Mouse (Mus musculus): ENCODE results near the gene Tmem8b. TPM values are rescaled to one million over a fixed set of nuclear protein-coding genes. Genes with fewer than 3 reads are reported as not detected.

Gene Tmem8b
- polyA plus RNA-seq, 1 experiment from 2014 or later: 2.0 TPM

GRCm38 (mm10) chr4:43726995-43727394 is 58.2 kb downstream of the Tmem8b start, which contains the start of gene Hrct1:
Hrct1 (plus strand) TSS chr4:43727188.
- no peak within 1 kb of the TSS for H3K4me3 ChIP-seq (ENCODE audit: low read depth, low read length)
- H3K27ac ChIP-seq (replicated peaks): peak within 1 kb of the TSS; percentile 98
- H3K9me3 ChIP-seq (ENCODE audit: control insufficient read depth, low read length): no peaks in the 10 kb centered on the region
- H3K36me3 ChIP-seq (ENCODE audit: control insufficient read depth, insufficient read depth, low read length): no peaks in the 10 kb centered on the region
- no peak for TF ChIP-seq EP300 (optimal IDR thresholded peaks at IDR 0.05)
- TF ChIP-seq CTCF (IDR thresholded peaks at IDR 0.05; ENCODE audit: low read depth): no peak
- WGBS: 20% methylated on average over 3 of the region's 3 CpGs
- DNase-seq (ENCODE audit: low spot score) (peak; percentile 87), ATAC-seq (ENCODE audit: low FRiP score, low TSS enrichment) (peak; percentile 88)
- H3K27me3 ChIP-seq (ENCODE audit: control insufficient read depth, insufficient read depth, low read length): no peaks in the 10 kb centered on the region
- H3K4me2 ChIP-seq (replicated peaks; ENCODE audit: low read depth): peak within 1 kb of the TSS; percentile 23; the same call in 1 of the 2 replicates
- H3K9ac ChIP-seq (ENCODE audit: low read length): peak within 1 kb of the TSS; percentile 48
- H3K4me1 ChIP-seq (replicated peaks; ENCODE audit: control insufficient read depth, insufficient read depth): peaks cover 20% of the 10 kb centered on the region

- no peak for TF ChIP-seq EP300 (optimal IDR thresholded peaks at IDR 0.05)
- no peak for TF ChIP-seq CTCF (IDR thresholded peaks at IDR 0.05; ENCODE audit: low read depth)
- no peaks in the 10 kb centered on the region for H3K27me3 ChIP-seq (ENCODE audit: control insufficient read depth, insufficient read depth, low read length)
- H3K9me3 ChIP-seq (ENCODE audit: control insufficient read depth, low read length): no peaks in the 10 kb centered on the region
- WGBS: 50% methylated on average over 7 of the region's 7 CpGs
- H3K4me1 ChIP-seq (replicated peaks; ENCODE audit: control insufficient read depth, insufficient read depth): peaks cover 20% of the 10 kb centered on the region
- no peaks in the 10 kb centered on the region for H3K36me3 ChIP-seq (ENCODE audit: control insufficient read depth, insufficient read depth, low read length)
- H3K4me3 ChIP-seq (ENCODE audit: low read depth, low read length): no peak overlapping the region
- no peak overlapping the region; the same call in 1 of the 2 replicates for H3K4me2 ChIP-seq (replicated peaks; ENCODE audit: low read depth)
- DNase-seq (ENCODE audit: low spot score): no peak
- peak overlapping the region; percentile 48 for H3K9ac ChIP-seq (ENCODE audit: low read length)
- H3K27ac ChIP-seq (replicated peaks): peak overlapping the region; percentile 98
- peak; percentile 30; the same call in 1 of the 2 replicates for ATAC-seq (ENCODE audit: low FRiP score, low TSS enrichment)
Measured at GRCm38 (mm10) chr4:43727718-43728575, 59.2 kb downstream of the Tmem8b start.

DNA sequence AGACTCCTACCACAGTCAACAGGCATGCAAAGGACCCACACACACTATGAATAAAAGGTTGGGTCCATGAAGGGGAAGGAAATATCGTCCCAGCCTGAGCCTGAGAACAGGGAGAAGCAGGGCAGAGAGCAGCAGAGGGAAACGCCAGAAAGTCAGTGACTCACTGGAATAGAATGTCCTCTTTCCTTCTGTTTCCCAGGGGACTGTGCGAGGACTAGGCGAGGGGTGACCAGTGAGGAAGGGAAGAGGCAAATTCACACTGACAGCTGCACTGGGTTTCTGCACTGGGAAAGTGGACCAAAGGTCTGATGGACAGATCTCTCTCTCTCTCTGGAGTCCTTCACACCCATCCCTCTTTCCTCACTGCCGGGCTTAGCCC is 59.8 kb downstream of the Tmem8b start:
- H3K9ac ChIP-seq (ENCODE audit: low read length): peak overlapping the region; percentile 48; the same call in 1 of the 2 replicates
- peak overlapping the region; percentile 98 for H3K27ac ChIP-seq (replicated peaks)
- no peaks in the 10 kb centered on the region for H3K27me3 ChIP-seq (ENCODE audit: control insufficient read depth, insufficient read depth, low read length)
- 0% methylated on average over 5 of the region's 5 CpGs for WGBS
- H3K9me3 ChIP-seq (ENCODE audit: control insufficient read depth, low read length): no peaks in the 10 kb centered on the region
- H3K36me3 ChIP-seq (ENCODE audit: control insufficient read depth, insufficient read depth, low read length): no peaks in the 10 kb centered on the region
- no peak overlapping the region for H3K4me3 ChIP-seq (ENCODE audit: low read depth, low read length)
- H3K4me2 ChIP-seq (replicated peaks; ENCODE audit: low read depth): no peak overlapping the region; the same call in 1 of the 2 replicates
- ATAC-seq (ENCODE audit: low FRiP score, low TSS enrichment): peak; percentile 90
- H3K4me1 ChIP-seq (replicated peaks; ENCODE audit: control insufficient read depth, insufficient read depth): peaks cover 20% of the 10 kb centered on the region
- DNase-seq (ENCODE audit: low spot score): peak; percentile 72
- no peak for TF ChIP-seq EP300 (optimal IDR thresholded peaks at IDR 0.05)
- no peak for TF ChIP-seq CTCF (IDR thresholded peaks at IDR 0.05; ENCODE audit: low read depth)

DNA sequence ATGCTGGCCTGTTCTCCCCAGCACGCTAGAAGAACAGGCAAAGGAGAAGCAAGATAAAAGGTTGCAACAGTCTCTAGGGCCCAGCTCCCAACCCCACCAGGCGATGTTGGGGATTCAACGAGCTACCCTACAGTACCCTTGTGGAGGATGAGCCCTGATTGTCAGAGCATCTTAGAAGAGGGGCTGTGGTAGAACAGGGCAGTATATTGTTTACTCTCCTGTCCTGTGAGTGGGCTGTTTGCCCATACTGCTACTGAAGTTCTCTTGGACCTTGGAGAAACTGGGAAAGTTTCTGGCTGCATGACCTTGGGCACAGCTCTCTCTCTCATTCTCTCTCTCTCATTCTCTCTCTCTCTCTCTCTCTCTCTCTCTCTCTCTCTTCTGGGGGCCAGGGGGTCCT is 60.4 kb downstream of the Tmem8b start:
- WGBS: 45% methylated on average over 3 of the region's 3 CpGs
- H3K36me3 ChIP-seq (ENCODE audit: control insufficient read depth, insufficient read depth, low read length): no peaks in the 10 kb centered on the region
- peaks cover 20% of the 10 kb centered on the region for H3K4me1 ChIP-seq (replicated peaks; ENCODE audit: control insufficient read depth, insufficient read depth)
- no peaks in the 10 kb centered on the region for H3K27me3 ChIP-seq (ENCODE audit: control insufficient read depth, insufficient read depth, low read length)
- H3K9ac ChIP-seq (ENCODE audit: low read length): 0 out of 2 replicates have a peak overlapping the region, but pooled peaks have one; percentile 35
- ATAC-seq (ENCODE audit: low FRiP score, low TSS enrichment) (no peak), DNase-seq (ENCODE audit: low spot score) (no peak)
- no peak overlapping the region; the same call in 1 of the 2 replicates for H3K4me2 ChIP-seq (replicated peaks; ENCODE audit: low read depth)
- TF ChIP-seq CTCF (IDR thresholded peaks at IDR 0.05; ENCODE audit: low read depth): no peak
- TF ChIP-seq EP300 (optimal IDR thresholded peaks at IDR 0.05): no peak
- H3K27ac ChIP-seq (replicated peaks): peak overlapping the region; percentile 98
- no peak overlapping the region for H3K4me3 ChIP-seq (ENCODE audit: low read depth, low read length)
- H3K9me3 ChIP-seq (ENCODE audit: control insufficient read depth, low read length): no peaks in the 10 kb centered on the region

GRCm38 (mm10) chr4:43729794-43730550 is 61.2 kb downstream of the Tmem8b start, which contains the start of gene Spaar:
Spaar (plus strand) TSS chr4:43730034.
- Histone ChIP-seq H3K36me3 (ENCODE audit: control insufficient read depth, insufficient read depth, low read length) (no peaks in the 10 kb centered on the region), H3K4me3 (ENCODE audit: low read depth, low read length) (no peak within 1 kb of the TSS), H3K27me3 (ENCODE audit: control insufficient read depth, insufficient read depth, low read length) (no peaks in the 10 kb centered on the region), H3K9ac (ENCODE audit: low read length) (0 out of 2 replicates have a peak within 1 kb of the TSS, but pooled peaks have one; percentile 35), H3K4me1 (replicated peaks; ENCODE audit: control insufficient read depth, insufficient read depth) (peaks cover 20% of the 10 kb centered on the region), H3K27ac (replicated peaks) (peak within 1 kb of the TSS; percentile 98), H3K9me3 (ENCODE audit: control insufficient read depth, low read length) (no peaks in the 10 kb centered on the region), H3K4me2 (replicated peaks; ENCODE audit: low read depth) (no peak within 1 kb of the TSS; the same call in 1 of the 2 replicates)
- no peak for TF ChIP-seq CTCF (IDR thresholded peaks at IDR 0.05; ENCODE audit: low read depth)
- 53% methylated on average over 14 of the region's 14 CpGs for WGBS
- ATAC-seq (ENCODE audit: low FRiP score, low TSS enrichment) (no peak), DNase-seq (ENCODE audit: low spot score) (peak; percentile 30)

All from stomach, postnatal 0 days (tissue).